Comparison of ENCODE assay signal across 24 mouse cellular contexts in genomic region chr3:95808384-95808783, GRCm38 (mm10). TPM values are rescaled to one million over a fixed set of nuclear protein-coding genes. Genes with fewer than 3 reads are reported as not detected.
DNase-seq lines count a peak whose midpoint lies in the region; ATAC-seq and TF ChIP-seq lines count a peak whose summit lies in the region.
"Had no signal": no experiment of that assay in that cellular context is flagged by ENCODE, and none has a peak within 500 bp of the region (broad histone marks: within the 10 kb centered on the region; RNA-seq: fewer than 3 reads in every experiment).

No protein-coding gene starts in this region.

- H3K9ac ChIP-seq in MEL (ENCODE audit: control insufficient read depth, low read depth, low read length, poor library complexity, severe bottlenecking): peak overlapping the region; percentile 28
- H3K9ac ChIP-seq: embryonic facial prominence, embryonic 12.5 days; forebrain, embryonic 13.5 days; forebrain, embryonic 15.5 days; forebrain, postnatal 0 days had no signal

- no peak for TF ChIP-seq POLR2A in MEL (IDR thresholded peaks at IDR 0.05; ENCODE audit: control insufficient read depth in 1 of 2, insufficient read depth in 1 of 2, low read depth in 1 of 2, low read length in 2 of 2, poor library complexity in 1 of 2)

- intact Hi-C loops in heart, postnatal 36 days (cut with DNase I): no loop called here

- TF ChIP-seq EP300 in MEL (IDR thresholded peaks at IDR 0.05; ENCODE audit: low read depth in 1 of 2, low read length in 2 of 2): peak; percentile 69 to 78

- DNase-seq in heart, adult 11 months: peak; percentile 21
- no peak for DNase-seq in heart, postnatal 36 days
- DNase-seq in MEL (ENCODE audit: low read depth, low spot score): peak; percentile 83
- no peak for DNase-seq in ovary, adult 18-20 months (ENCODE audit: low spot score)
- DNase-seq in natural killer cell, adult 2 months (ENCODE audit: low spot score in 2 of 2): no peak
- DNase-seq: adrenal gland, postnatal 10 days; adrenal gland, postnatal 25 days; B cell, adult 2 months; cerebellum, adult 11 months; cerebellum, adult 18-20 months; cerebellum, adult 8-10 months; cerebellum, postnatal 10 days; cerebellum, postnatal 25 days; forebrain, postnatal 0 days had no signal

- H3K4me3 ChIP-seq in MEL (ENCODE audit: control insufficient read depth in 1 of 2, insufficient read depth in 1 of 2, low read depth in 2 of 2, low read length in 2 of 2): peak overlapping the region in 1 of 2 experiments; percentile 6; a peak in 1 of 4 replicates
- H3K4me3 ChIP-seq: embryonic facial prominence, embryonic 10.5 days; embryonic facial prominence, embryonic 12.5 days; forebrain, embryonic 13.5 days; forebrain, embryonic 15.5 days had no signal

- peak overlapping the region; percentile 43 for H3K27ac ChIP-seq in MEL (ENCODE audit: control insufficient read depth, low read depth, low read length)
- H3K27ac ChIP-seq: embryonic facial prominence, embryonic 10.5 days; embryonic facial prominence, embryonic 12.5 days; forebrain, embryonic 13.5 days; forebrain, embryonic 15.5 days had no signal

- no peak for TF ChIP-seq CTCF in MEL (IDR thresholded peaks at IDR 0.05 in 2 of 3, conservative IDR thresholded peaks at IDR 0.05 in 1 of 3; ENCODE audit: control insufficient read depth in 1 of 3, insufficient read depth in 1 of 3, low read depth in 2 of 3, low read length in 3 of 3, poor library complexity in 1 of 3, severe bottlenecking in 1 of 3)

- H3K9me3 ChIP-seq in MEL (replicated peaks; ENCODE audit: insufficient read depth, low read length): no peaks in the 10 kb centered on the region
- H3K9me3 ChIP-seq: embryonic facial prominence, embryonic 10.5 days; embryonic facial prominence, embryonic 12.5 days; forebrain, embryonic 13.5 days; forebrain, embryonic 15.5 days; G1E had no signal

- H3K27me3 ChIP-seq in MEL (ENCODE audit: control insufficient read depth in 1 of 2, insufficient read depth in 2 of 2, low read length in 2 of 2): no peaks in the 10 kb centered on the region
- H3K27me3 ChIP-seq: CH12.LX; embryonic facial prominence, embryonic 12.5 days; forebrain, embryonic 13.5 days; forebrain, embryonic 15.5 days; Patski had no signal

- peaks cover 13 to 37% of the 10 kb centered on the region in 2 experiments for H3K36me3 ChIP-seq in MEL (ENCODE audit: control insufficient read depth in 1 of 2, insufficient read depth in 2 of 2, low read length in 2 of 2)

- no peak for TF ChIP-seq RAD21 in MEL (IDR thresholded peaks at IDR 0.05; ENCODE audit: low read depth, low read length)

- peaks cover 11 to 36% of the 10 kb centered on the region in 2 experiments for H3K4me1 ChIP-seq in MEL (ENCODE audit: control insufficient read depth in 1 of 2, insufficient read depth in 2 of 2, low read length in 2 of 2)
- H3K4me1 ChIP-seq: embryonic facial prominence, embryonic 10.5 days; embryonic facial prominence, embryonic 12.5 days; forebrain, embryonic 13.5 days; forebrain, embryonic 15.5 days had no signal

- peaks cover 67% of the 10 kb centered on the region for H3K79me2 ChIP-seq in MEL (ENCODE audit: control insufficient read depth, insufficient read depth, low read length, poor library complexity)

- peak; percentile 60 for ATAC-seq in megakaryocyte progenitor cell, adult 5-6 weeks (replicated peaks; ENCODE audit: poor library complexity)
- ATAC-seq: activated CD4-positive, CD25-positive, alpha-beta regulatory T cell, adult 4 months; CD4-positive, CD25-positive, alpha-beta regulatory T cell, adult 4 months; forebrain, embryonic 13.5 days; forebrain, embryonic 15.5 days; forebrain, postnatal 0 days; Patski had no signal

TF ChIP-seq in MEL, 35 proteins besides CTCF, POLR2A, EP300 and RAD21:
- TF ChIP-seq GATA1 (IDR thresholded peaks at IDR 0.05; ENCODE audit: low read depth, low read length) (peak; percentile 82), MYB (IDR thresholded peaks at IDR 0.05; ENCODE audit: low read depth, low read length) (no peak), POLR2AphosphoS5 (IDR thresholded peaks at IDR 0.05; ENCODE audit: borderline replicate concordance, low read depth, low read length) (no peak), HCFC1 (IDR thresholded peaks at IDR 0.05; ENCODE audit: low read depth, low read length) (no peak), USF2 (IDR thresholded peaks at IDR 0.05; ENCODE audit: borderline replicate concordance in 1 of 2, insufficient read depth in 1 of 2, low read depth in 1 of 2, low read length in 2 of 2) (no peak), SIN3A (IDR thresholded peaks at IDR 0.05; ENCODE audit: low read length) (peak; percentile 73), MEF2A (IDR thresholded peaks at IDR 0.05; ENCODE audit: extremely low read depth, insufficient replicate concordance, low read depth, low read length, poor library complexity, severe bottlenecking) (no peak), ELF1 (IDR thresholded peaks at IDR 0.05; ENCODE audit: low read depth, low read length) (no peak), NELFE (IDR thresholded peaks at IDR 0.05; ENCODE audit: low read depth, low read length) (no peak), MAX (IDR thresholded peaks at IDR 0.05; ENCODE audit: low read length) (0 out of 2 replicates have a peak, but pooled peaks have one; percentile 52), NRF1 (IDR thresholded peaks at IDR 0.05; ENCODE audit: insufficient read depth, low read depth, low read length, poor library complexity, severe bottlenecking) (no peak), MAFK (IDR thresholded peaks at IDR 0.05; ENCODE audit: borderline replicate concordance, low read depth, low read length) (no peak), JUND (IDR thresholded peaks at IDR 0.05; ENCODE audit: low read depth, low read length) (no peak), MYC (IDR thresholded peaks at IDR 0.05; ENCODE audit: low read depth, low read length) (no peak), ZKSCAN1 (IDR thresholded peaks at IDR 0.05; ENCODE audit: low read depth, low read length) (no peak), E2F4 (IDR thresholded peaks at IDR 0.05; ENCODE audit: borderline replicate concordance, low read depth, low read length) (no peak), ETS1 (IDR thresholded peaks at IDR 0.05; ENCODE audit: low read depth, low read length) (peak; percentile 62; the same call in 1 of the 2 replicates), TCF12 (IDR thresholded peaks at IDR 0.05; ENCODE audit: low read depth, low read length) (peak; percentile 68), TAL1 (IDR thresholded peaks at IDR 0.05; ENCODE audit: low read length) (peak; percentile 53), USF1 (IDR thresholded peaks at IDR 0.05; ENCODE audit: low read depth, low read length) (no peak), MAZ (IDR thresholded peaks at IDR 0.05; ENCODE audit: low read depth, low read length) (no peak), TBP (IDR thresholded peaks at IDR 0.05; ENCODE audit: low read depth, low read length) (peak; percentile 91), CHD1 (IDR thresholded peaks at IDR 0.05; ENCODE audit: low read depth, low read length) (no peak; the same call in 1 of the 2 replicates), BHLHE40 (IDR thresholded peaks at IDR 0.05; ENCODE audit: borderline replicate concordance, low read depth, low read length) (no peak; the same call in 1 of the 2 replicates), RCOR1 (IDR thresholded peaks at IDR 0.05; ENCODE audit: low read depth, low read length) (peak; percentile 73), UBTF (IDR thresholded peaks at IDR 0.05; ENCODE audit: borderline replicate concordance, insufficient read depth, low read depth, low read length) (no peak), ZC3H11A (IDR thresholded peaks at IDR 0.05; ENCODE audit: low read depth, low read length) (no peak), SMC3 (IDR thresholded peaks at IDR 0.05; ENCODE audit: low read depth, low read length) (no peak), ZMIZ1 (IDR thresholded peaks at IDR 0.05; ENCODE audit: low read depth, low read length) (no peak), KAT2A (conservative IDR thresholded peaks at IDR 0.05; ENCODE audit: low read depth, low read length) (no peak), POLR2AphosphoS2 (IDR thresholded peaks at IDR 0.05; ENCODE audit: low read length) (no peak), ZNF384 (IDR thresholded peaks at IDR 0.05; ENCODE audit: low read depth, low read length) (peak; percentile 89), GABPA (IDR thresholded peaks at IDR 0.05; ENCODE audit: low read depth, low read length) (no peak), MXI1 (IDR thresholded peaks at IDR 0.05; ENCODE audit: low read depth, low read length) (peak; percentile 30; the same call in 1 of the 2 replicates), CHD2 (IDR thresholded peaks at IDR 0.05; ENCODE audit: low read length) (no peak)

RNA-seq across cellular contexts. Expression of gene Rprd2, which starts 10.3 kb away (rescaled TPM):
- 10 to 100 TPM; 41.9 to 43.8 TPM for total RNA-seq in heart, postnatal 36 days (2021)
- 16.3 and 17.1 TPM in 2 replicates for total RNA-seq in MEL (2012; rRNA removed)
- 10 to 100 TPM; 31.9 to 42.0 TPM for polyA plus RNA-seq in MEL (2012; ENCODE audit: insufficient read depth in 1 of 2, insufficient read length in 2 of 2, low read depth in 1 of 2, low replicate concordance in 2 of 2, missing spikeins in 1 of 2)
- total RNA-seq in megakaryocyte progenitor cell, adult 5-6 weeks (2015): 51.7 and 59.5 TPM in 2 replicates
- total RNA-seq in megakaryocyte progenitor cell, adult 5-6 weeks (2017): 18.9 and 22.5 TPM in 2 replicates

RNA-seq across cellular contexts. Expression of gene Prpf3, which starts 47.3 kb away (rescaled TPM):
- total RNA-seq in heart, postnatal 36 days (2021): 10 to 100 TPM; 17.6 to 21.3 TPM
- total RNA-seq in MEL (2012; rRNA removed): 109 and 126 TPM in 2 replicates
- 100 to 1,000 TPM; 199 to 277 TPM for polyA plus RNA-seq in MEL (2012; ENCODE audit: insufficient read depth in 1 of 2, insufficient read length in 2 of 2, low read depth in 1 of 2, low replicate concordance in 2 of 2, missing spikeins in 1 of 2)
- 41.2 and 56.2 TPM in 2 replicates for total RNA-seq in megakaryocyte progenitor cell, adult 5-6 weeks (2015)
- total RNA-seq in megakaryocyte progenitor cell, adult 5-6 weeks (2017): 25.7 and 51.2 TPM in 2 replicates

RNA-seq across cellular contexts. Expression of gene Tars2, which starts 48.4 kb away (rescaled TPM):
- total RNA-seq in heart, postnatal 36 days (2021): 10 to 100 TPM; 42.9 to 46.2 TPM
- 138 and 141 TPM in 2 replicates for total RNA-seq in MEL (2012; rRNA removed)
- 100 to 1,000 TPM in 1 of 2 experiments, not detected in 1; 237 TPM for polyA plus RNA-seq in MEL (2012; ENCODE audit: insufficient read depth in 1 of 2, insufficient read length in 2 of 2, low read depth in 1 of 2, low replicate concordance in 2 of 2, missing spikeins in 1 of 2)
- total RNA-seq in megakaryocyte progenitor cell, adult 5-6 weeks (2015): 27.8 and 29.9 TPM in 2 replicates
- total RNA-seq in megakaryocyte progenitor cell, adult 5-6 weeks (2017): 47.3 and 52.2 TPM in 2 replicates

Comparison
In these comparisons a context has a peak if more than half of its experiments do, and no peak if none do; other contexts are left out.
1. DNase-seq: peak in heart, adult 11 months (single experiment) and MEL (single experiment); none in heart, postnatal 36 days (0 of 2), ovary, adult 18-20 months (single experiment) and natural killer cell, adult 2 months (0 of 2).